ENCODE assay signal across 9 mouse cellular contexts in genomic region chr17:86496123-86496771, GRCm38 (mm10). TPM values are rescaled to one million over a fixed set of nuclear protein-coding genes. Genes with fewer than 3 reads are reported as not detected.
DNase-seq lines count a peak whose midpoint lies in the region; ATAC-seq and TF ChIP-seq lines count a peak whose summit lies in the region.
"Had no signal": no experiment of that assay in that cellular context is flagged by ENCODE, and none has a peak within 500 bp of the region (broad histone marks: within the 10 kb centered on the region; RNA-seq: fewer than 3 reads in every experiment).

No protein-coding gene starts in this region.

- H3K9ac ChIP-seq in kidney, postnatal 0 days (ENCODE audit: low read depth, low read length): no peak overlapping the region
- H3K9ac ChIP-seq in lung, postnatal 0 days (replicated peaks; ENCODE audit: low read depth): no peak overlapping the region

- H3K4me2 ChIP-seq in kidney, postnatal 0 days (ENCODE audit: low read length): no peak overlapping the region
- no peak overlapping the region for H3K4me2 ChIP-seq in lung, postnatal 0 days (replicated peaks; ENCODE audit: low read depth, low read length)

- no peaks in the 10 kb centered on the region for H3K9me3 ChIP-seq in kidney, postnatal 0 days (replicated peaks; ENCODE audit: low read length)
- H3K9me3 ChIP-seq in lung, postnatal 0 days (ENCODE audit: low read length): no peaks in the 10 kb centered on the region

- no peak overlapping the region for H3K4me3 ChIP-seq in kidney, postnatal 0 days (replicated peaks; ENCODE audit: low read depth, low read length)
- no peak overlapping the region for H3K4me3 ChIP-seq in lung, postnatal 0 days (ENCODE audit: low read depth, low read length)
- H3K4me3 ChIP-seq: erythroblast, embryonic 14.5 days had no signal

- H3K27me3 ChIP-seq in kidney, postnatal 0 days (ENCODE audit: insufficient read depth, low read length): no peaks in the 10 kb centered on the region
- no peaks in the 10 kb centered on the region for H3K27me3 ChIP-seq in lung, postnatal 0 days (replicated peaks; ENCODE audit: insufficient read depth, low read length)

- peak; percentile 89 for TF ChIP-seq CTCF in kidney, postnatal 0 days (IDR thresholded peaks at IDR 0.05; ENCODE audit: low read depth)
- peak; percentile 86 for TF ChIP-seq CTCF in lung, postnatal 0 days (IDR thresholded peaks at IDR 0.05)

- H3K4me1 ChIP-seq in kidney, postnatal 0 days (replicated peaks; ENCODE audit: insufficient read depth, low read length): peaks cover 5% of the 10 kb centered on the region; the same call in 1 of the 2 replicates
- H3K4me1 ChIP-seq in lung, postnatal 0 days (ENCODE audit: insufficient read depth, low read depth, low read length): 0 out of 2 replicates have a peak, but pooled peaks cover 7% of the 10 kb centered on the region

- H3K36me3 ChIP-seq in kidney, postnatal 0 days (ENCODE audit: insufficient read depth, low read length): peaks cover 3% of the 10 kb centered on the region; the same call in 1 of the 2 replicates
- H3K36me3 ChIP-seq in lung, postnatal 0 days (ENCODE audit: insufficient read depth, low read length): no peaks in the 10 kb centered on the region

- peak; percentile 55; the same call in 1 of the 2 replicates for ATAC-seq in kidney, postnatal 0 days (replicated peaks; ENCODE audit: low FRiP score, low read depth)
- ATAC-seq in lung, postnatal 0 days: peak; percentile 70

- peak; percentile 47 for DNase-seq in kidney, adult 18-20 months
- no peak for DNase-seq in kidney, adult 11 months
- DNase-seq in MN1 (ENCODE audit: low spot score): peak; percentile 32
- DNase-seq in cerebellum, adult 9-11 months: peak; percentile 27
- DNase-seq in kidney, postnatal 0 days (ENCODE audit: low spot score): peak; percentile 88
- DNase-seq in lung, postnatal 0 days (ENCODE audit: low spot score): peak; percentile 84
- peak; percentile 44 for DNase-seq in yolk sac, embryonic 10.5 days (ENCODE audit: low spot score)
- DNase-seq in ovary, adult 18-20 months (ENCODE audit: low spot score): no peak

- TF ChIP-seq EP300 in lung, postnatal 0 days (IDR thresholded peaks at IDR 0.05): peak; percentile 39; the same call in 1 of the 2 replicates

- 83% methylated on average over 9 of the region's 9 CpGs for WGBS in kidney, postnatal 0 days
- WGBS in lung, postnatal 0 days: 83% methylated on average over 9 of the region's 9 CpGs

- H3K27ac ChIP-seq in kidney, postnatal 0 days: no peak overlapping the region
- no peak overlapping the region for H3K27ac ChIP-seq in lung, postnatal 0 days (ENCODE audit: low read length)

RNA-seq across cellular contexts. Expression of gene Gm10309, which starts 8.8 kb away (rescaled TPM):
- polyA plus RNA-seq in kidney, postnatal 0 days (2015; fragmentation: Nextera tagmentation; extraction: Ambion mirVana): 0.09 and 0.18 TPM in 2 replicates
- polyA plus RNA-seq in lung, postnatal 0 days (2015; fragmentation: Nextera tagmentation; extraction: Ambion mirVana): 0.30 and 0.54 TPM in 2 replicates

Comparison
In these comparisons a context has a peak if more than half of its experiments do, and no peak if none do; other contexts are left out.
1. DNase-seq: peak in kidney, adult 18-20 months (single experiment), MN1 (single experiment), cerebellum, adult 9-11 months (single experiment), kidney, postnatal 0 days (single experiment), lung, postnatal 0 days (single experiment) and yolk sac, embryonic 10.5 days (single experiment); none in kidney, adult 11 months (single experiment) and ovary, adult 18-20 months (single experiment).